Mouse (Mus musculus) thymus, postnatal 14 days (tissue): Measurements from ENCODE around the gene Cdk5rap2.
A peak's percentile ranks its signal among the peaks of the same experiment; 100 is the strongest.

Experiments
- DNase-seq: peaks from one replicate; pipeline ENCODE4 v3.0.0; 2021

The Cdk5rap2 gene

GRCm38 (mm10) chr4:70409994-70410721 is at the start of gene Cdk5rap2:
Gene Cdk5rap2, minus strand, starts transcription at chr4:70410443.
- DNase-seq, result peak; percentile 96

DNA sequence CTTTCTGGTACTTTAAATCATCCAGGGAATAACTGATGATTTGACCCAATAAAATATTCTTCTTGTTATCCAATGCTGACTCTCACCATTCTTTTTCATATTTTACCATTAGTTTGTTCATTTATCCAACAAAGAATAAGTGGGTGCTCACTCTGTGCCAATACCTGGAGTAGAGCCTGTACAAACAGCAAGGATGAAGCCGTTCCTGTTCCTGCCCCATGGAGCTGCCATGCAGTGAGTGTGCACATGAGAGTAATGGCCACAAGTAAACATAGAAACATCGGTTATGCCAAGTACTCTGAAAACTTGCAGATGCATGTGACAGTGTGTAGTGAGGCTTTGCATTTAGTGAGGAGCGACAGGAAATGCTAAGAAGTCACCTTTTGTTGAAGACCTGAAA is 41.9 kb upstream of the Cdk5rap2 start:
- DNase-seq, result no peak

- peak; percentile 31 for DNase-seq
Observed at GRCm38 (mm10) chr4:70451750-70452149, 41.5 kb upstream of the Cdk5rap2 start.

GRCm38 (mm10) chr4:70449668-70450067 is 39.4 kb upstream of the Cdk5rap2 start:
- DNase-seq, result peak; percentile 6

- no peak for DNase-seq
Observed at GRCm38 (mm10) chr4:70446774-70447173, 36.5 kb upstream of the Cdk5rap2 start.

DNA sequence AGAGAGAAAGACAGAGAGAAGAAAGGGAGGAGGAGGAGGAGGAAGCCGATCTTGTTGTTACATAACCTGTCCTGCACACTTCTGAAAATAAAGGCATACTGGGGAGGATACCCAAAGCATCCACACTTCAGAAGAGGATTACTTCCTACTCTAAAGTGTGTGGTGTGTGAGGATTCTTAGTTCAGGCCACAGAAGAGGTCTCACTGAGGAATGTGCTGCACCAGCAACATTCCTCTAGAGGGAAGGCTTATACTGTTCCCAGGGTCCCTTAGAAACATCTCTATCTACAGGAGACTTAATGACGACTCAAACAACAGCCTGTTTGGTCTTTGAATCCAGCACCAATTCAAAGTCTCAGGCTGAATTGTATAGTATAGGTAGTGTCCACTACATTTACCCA is 10.0 kb upstream of the Cdk5rap2 start:
- no peak for DNase-seq

DNA sequence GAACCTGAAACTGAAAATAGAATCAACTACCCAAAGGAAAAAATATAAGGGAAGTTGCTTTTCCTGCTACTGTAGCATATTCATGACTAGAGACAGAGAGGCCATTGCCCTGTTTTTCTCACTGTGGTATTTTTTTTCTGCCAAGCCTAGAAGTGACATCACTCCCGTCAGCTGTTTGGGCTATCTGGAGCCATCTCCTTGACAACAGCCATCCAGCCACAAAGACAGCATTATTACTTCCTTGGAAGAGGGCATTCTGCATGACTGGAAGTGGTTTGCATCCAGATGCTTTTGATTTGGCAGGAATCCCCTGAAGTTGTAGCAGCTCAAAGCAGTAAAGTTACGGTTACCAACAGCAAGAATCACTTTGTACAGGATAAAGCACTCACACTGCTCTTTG is 1.9 kb upstream of the Cdk5rap2 start:
- DNase-seq, result no peak

- no peak for DNase-seq
Observed at GRCm38 (mm10) chr4:70409456-70409855, 787 bp downstream of the Cdk5rap2 start.

DNA sequence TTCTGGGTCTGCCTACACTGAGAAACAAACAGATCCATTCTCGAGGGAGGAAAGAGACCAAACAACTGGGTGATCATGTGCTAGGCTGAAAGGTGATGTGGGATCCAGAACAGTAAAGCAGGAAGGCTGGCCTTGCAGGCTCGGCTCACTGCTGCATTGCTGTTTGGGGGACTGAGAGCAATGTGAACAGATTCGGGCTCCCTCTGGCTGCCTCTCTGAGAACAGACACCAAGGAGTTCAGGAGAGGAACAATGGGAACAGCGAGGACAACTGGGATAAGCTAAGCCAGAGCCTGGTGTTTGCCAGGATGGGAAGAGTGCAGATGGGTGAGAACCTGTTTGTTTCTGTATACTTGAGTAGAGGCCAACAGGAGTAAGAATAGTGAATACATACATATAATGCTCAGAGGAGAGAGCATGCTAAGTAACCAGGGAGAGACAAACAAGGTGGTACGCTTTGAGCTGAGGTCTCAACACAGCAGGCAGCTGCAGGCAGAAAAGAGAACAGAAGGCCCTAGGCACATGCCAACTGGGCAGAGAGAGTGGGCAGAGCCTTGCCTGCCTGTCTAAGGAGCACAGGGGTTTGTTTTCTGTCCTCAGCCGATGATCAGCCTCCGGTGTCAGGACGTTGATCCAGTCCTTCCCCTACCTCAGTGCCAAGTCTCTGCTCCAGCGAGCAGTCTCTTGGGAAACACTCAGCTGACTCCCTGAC is 8.0 kb downstream of the Cdk5rap2 start:
- DNase-seq, result no peak

DNA sequence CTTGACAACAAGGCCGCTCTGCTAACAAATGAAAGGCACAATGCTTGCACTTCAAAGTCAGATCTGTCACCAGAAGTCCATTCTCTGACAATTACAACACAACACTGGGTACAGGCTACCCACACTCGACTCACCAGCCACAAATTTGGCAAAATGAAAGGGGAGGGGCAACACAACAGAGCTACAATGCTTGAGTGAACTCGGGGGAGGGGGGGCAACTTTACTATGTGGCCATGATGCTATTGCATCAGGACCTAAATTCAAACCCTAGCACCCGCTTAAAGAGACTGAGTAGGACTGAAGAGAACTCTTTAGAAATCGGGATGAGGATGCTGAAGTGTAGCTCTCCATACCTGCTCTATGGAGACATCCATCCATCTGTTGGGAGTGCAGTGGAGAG is 10.8 kb downstream of the Cdk5rap2 start:
- no peak for DNase-seq

GRCm38 (mm10) chr4:70399074-70399473 is 11.2 kb downstream of the Cdk5rap2 start:
- DNase-seq, result no peak

DNA sequence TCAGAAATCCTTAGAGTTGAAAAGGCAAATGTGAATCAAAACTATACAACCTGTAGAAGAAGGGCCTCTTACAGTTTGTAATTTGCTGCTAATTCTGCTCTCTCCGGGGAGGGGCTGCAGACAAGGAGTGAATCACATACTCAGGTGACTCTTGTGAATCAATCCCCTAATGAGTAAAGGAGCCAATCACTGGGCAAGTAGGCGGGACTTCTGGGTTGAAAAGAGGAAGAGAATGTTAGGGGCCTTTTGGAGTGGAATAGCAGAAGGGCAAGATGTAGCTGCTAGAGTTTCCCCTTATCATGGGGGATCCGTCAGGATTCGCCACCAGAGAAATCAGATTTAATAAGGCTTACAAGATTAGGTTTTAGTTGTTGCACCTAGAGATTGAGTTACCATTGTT is 12.2 kb downstream of the Cdk5rap2 start:
- DNase-seq, result no peak

- no peak for DNase-seq
Observed at GRCm38 (mm10) chr4:70396701-70397100, 13.5 kb downstream of the Cdk5rap2 start.

GRCm38 (mm10) chr4:70394736-70395135 is 15.5 kb downstream of the Cdk5rap2 start:
- DNase-seq, result no peak

DNA sequence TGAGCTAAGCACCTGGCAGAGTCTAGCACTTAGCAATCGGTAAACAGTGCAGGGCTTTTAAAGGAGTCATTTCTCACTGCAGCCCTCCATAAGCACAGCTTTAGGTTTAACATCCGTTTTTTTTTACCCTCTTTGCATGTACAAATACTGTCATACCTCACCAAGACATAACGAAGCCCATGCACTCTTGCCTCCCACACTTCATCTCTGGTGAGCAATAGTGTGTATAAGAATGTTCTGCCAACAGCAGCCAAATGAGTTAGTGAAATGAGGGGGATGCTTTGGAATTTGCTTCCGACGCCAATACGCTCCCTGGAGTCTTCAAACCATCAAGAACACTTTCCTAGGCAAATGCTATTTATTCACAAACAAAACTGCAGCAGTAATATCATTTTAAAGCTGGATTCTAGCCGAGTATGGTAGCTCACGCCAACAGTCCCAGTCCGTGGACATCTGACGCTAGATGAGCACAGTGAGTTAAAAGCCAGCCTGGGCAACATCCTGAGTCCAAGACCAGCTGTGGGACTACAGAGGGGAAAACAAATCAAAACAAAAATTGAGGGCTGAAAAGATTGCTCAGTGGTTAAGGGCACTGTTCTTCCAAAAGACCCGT is 18.4 kb downstream of the Cdk5rap2 start:
- DNase-seq, result no peak

DNA sequence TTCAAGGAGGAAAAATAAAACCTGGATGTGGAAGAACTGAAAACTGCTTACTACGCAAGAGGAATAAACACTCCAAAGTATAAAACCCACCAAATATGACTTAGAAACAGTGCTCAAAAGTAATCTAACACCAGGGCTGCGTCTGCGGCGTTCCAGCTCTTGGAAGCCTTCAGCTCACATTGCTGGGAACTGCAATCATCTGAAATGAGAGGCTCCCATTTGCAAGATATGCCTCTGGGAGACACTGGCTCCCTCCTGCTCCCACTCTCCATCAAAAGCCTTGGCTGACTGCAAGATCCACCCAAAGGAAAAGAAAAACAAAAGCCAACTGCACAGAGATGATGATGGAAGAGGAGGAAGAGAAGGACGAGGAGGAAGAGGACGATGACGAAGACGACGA is 19.2 kb downstream of the Cdk5rap2 start:
- no peak for DNase-seq

- DNase-seq, result no peak
Observed at GRCm38 (mm10) chr4:70386206-70386605, 24.0 kb downstream of the Cdk5rap2 start.

DNA sequence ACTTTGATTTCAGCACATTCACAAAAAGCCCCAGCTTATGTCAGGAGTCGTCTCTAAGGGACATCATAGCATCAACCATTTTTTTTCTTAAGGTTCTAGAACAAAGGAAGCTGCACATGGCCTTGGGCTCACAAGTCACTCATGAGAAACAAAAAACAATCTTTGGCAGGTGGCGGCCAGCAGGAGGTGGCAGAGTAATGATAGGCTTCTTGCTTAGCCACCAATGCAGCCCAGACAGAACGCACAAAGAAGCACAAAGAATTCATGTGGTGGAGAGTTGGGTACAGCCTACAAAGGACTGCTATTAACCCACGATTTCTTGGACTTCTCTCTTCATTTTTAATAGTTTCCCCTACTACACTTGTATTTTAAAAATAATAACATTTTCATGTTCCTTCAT is 32.9 kb downstream of the Cdk5rap2 start:
- DNase-seq, result no peak

- DNase-seq, result no peak
Observed at GRCm38 (mm10) chr4:70365061-70365858, 45.0 kb downstream of the Cdk5rap2 start.

DNA sequence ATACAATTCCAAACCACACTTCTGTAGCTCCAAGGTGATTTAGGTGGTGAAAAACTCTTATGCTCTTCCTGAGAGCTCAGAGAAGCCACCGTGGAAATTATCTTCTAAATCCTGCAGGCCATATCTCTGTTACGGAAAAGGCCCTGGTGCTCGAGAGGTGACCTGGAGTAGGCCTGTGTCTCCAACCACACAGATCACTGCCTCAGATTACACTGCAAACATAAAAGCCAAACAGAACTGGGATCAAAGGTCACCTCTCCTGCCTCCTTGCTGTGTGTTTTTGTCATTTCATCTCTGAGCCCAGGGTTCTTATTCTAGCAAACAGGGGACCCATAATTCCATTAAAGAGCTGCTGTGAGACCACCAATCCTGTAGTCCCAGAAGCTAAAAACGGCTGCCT is 48.9 kb downstream of the Cdk5rap2 start:
- no peak for DNase-seq

DNA sequence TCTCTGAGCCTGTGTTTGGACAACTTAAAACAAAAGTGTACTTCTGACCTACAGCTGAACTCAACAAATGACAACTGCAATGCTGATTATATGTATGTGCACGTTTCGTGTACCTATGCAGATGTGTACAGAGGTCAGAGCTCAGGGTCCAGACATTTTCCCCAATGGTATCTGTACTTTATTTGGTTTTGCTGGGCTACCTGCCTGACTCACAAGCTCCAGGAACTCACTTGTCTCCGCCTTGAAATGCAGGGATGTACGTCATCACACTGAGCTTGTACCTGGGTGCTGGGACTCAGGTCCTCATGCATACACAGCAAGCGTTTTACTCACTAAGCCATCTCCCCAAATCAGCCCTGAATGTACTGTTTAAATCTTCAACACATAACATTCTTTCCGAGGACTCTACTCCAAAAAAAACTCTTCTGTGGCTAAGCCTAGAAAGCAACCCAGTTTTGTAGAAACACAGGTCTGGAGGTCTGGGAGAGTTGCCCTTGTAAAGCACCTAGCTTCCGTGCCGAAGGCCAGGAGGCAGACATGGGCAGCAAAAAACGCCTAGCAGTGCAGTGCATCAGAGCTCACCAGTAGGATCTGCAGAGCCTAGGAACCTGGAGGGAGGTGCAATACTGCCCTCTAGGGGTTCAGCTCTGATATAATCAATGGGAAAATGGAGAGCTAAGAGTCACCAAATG is 54.4 kb downstream of the Cdk5rap2 start:
- peak; percentile 73 for DNase-seq

GRCm38 (mm10) chr4:70354448-70354847 is 55.8 kb downstream of the Cdk5rap2 start:
- no peak for DNase-seq

DNA sequence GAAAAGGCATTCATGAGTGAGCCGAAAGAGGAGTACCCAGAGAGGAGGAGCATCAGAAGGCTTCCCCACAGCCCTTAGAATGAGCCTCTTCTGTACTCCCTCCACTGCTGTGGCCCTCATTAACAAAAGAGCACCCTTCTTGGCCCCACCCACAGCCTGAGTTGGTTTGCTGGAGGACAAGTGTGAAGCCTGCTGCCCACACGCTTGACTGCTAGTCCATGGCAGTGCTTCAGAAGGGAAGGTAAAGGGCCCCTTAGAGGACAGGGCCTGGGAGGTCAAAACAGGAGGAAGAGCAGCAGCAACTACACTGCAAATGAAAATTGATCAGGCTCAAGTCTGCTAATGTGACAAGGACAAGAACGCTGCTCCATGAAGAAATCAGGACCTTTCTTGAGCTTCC is 56.6 kb downstream of the Cdk5rap2 start:
- no peak for DNase-seq
